Mouse (Mus musculus) embryo, embryonic 11 days (tissue): Measurements from ENCODE around the gene Maip1.

Experiments
- DNase-seq: peaks from one replicate; pipeline ENCODE4 v3.0.0-alpha.2; 2015

Maip1 gene

DNA sequence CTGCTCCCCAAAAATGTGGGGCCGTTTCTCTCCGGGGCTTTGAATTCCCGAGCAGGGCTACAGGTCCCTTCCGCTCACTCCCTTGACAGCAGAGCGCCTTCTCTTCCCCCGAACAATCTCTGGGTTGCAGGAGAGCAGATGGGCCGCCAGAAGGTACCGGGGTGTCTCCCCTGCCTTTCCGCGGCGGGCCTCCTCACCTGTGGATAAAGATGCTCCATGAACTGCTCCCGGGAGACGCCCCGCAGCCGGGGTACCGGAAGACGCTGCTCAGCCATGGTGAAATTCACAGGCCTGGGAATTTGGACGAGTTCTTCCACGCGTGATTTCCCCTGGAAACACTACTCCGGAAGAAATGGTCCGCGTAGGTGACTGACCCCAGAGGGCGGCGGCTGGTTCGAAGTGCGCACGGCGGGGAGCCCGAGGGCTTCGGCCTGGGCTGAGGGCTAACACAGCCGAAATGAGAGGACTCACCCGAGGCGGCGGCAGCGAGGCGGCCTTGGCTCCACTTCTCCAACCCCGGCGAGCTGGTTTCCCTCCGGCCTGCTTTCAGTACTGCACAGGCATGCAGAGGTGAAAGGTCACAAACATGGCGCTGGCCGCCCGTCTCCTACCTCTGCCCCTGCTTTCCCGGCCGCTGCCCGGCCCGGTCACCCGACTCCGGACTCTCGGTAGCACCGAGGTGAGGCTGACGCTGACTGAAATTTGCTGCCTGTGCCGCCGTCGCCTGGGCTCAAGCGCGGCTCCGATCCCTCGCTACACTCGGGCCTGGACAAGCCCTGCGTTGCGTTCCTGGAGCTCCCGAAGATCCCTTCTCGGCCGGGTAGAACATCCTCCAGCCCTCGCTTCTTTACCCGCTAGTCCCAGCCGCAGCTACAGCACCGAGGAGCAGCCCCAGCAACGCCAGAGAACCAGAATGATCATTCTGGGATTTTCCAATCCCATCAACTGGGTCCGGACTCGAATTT, at the start of gene Maip1, which contains the start of gene Tyw5:
Gene Maip1, plus strand, starts transcription at position 142 of the 965 bp plus-strand sequence.
Gene Tyw5, minus strand, starts transcription at position 915 of the 965 bp plus-strand sequence.
- DNase-seq, result peak; percentile 88

DNA sequence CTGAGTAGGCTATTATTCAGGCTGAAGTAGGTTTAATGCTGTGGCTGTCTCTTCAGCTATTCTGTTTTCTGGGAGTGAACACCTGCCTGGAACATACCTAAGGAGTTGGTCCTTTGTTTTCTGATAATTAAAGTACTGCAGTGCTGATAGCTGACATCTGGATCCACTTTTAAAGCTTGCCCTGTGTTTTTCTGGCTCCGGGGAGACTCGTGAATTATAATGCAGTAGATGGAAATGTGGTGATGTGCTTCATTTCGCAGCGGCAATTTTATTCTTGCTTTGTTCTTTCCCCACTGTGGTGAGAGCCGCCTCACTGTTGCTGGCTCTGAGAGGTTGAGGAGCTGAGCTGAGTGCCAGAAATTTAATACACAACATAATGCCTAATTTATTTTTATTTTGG, 47.6 kb upstream of the Maip1 start:
- DNase-seq, result no peak

DNA sequence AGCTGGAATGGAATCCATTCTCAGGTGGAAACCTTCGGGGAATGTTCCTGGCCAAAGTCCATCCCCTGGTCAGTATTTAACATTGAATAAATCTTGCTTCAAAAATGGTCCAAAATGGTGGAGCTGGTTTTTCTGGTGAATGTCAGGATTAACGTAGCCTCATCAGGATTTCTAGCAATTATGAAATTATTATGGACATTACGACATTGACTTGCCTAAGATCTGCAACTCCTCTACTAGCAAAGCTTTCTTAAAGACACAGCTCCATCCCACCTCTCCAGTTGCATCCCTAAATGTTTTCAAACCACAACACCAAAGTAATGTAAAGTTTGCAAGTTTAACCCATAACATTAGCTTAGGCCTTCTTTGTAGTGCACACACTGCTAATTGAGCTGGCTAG, 38.7 kb upstream of the Maip1 start:
- DNase-seq, result no peak

DNA sequence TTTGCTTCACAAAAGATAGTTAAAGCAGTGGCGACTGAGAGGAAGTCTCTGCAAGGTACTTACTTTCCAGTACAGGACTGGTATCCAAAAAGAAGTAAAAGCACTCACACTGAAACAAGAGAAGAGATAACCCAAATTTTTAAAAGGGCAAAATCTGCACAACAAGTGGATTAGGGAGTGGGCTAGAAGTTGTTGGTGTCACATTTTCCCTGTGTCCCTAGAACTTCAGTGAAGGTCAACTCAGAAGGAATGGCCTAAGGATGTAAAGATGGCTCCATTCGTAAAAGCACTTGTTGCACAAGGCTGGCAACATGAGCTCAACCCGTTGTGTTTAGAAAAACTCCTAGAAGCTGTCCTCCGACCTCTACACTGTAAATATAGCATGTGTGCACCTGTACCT, 37.0 kb upstream of the Maip1 start:
- no peak for DNase-seq

DNA sequence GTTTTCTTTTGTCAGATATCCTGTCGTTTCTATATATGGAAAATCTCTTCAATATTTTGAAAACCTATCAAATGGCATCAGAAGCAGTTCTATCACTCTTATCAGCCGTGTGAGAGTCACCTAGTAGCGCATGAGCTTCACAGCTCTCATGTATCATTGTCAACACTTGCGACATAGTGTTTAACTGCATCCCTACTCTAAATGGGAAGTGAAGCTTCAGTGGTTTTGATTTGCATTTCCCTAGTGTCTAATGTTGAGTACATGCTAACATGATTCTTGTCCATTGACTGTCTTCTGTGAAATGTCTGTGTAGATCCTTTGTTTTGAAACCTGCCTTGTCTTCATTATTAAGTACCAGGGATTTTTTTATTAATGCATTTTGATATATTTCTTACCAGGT, 35.7 kb upstream of the Maip1 start:
- no peak for DNase-seq

DNA sequence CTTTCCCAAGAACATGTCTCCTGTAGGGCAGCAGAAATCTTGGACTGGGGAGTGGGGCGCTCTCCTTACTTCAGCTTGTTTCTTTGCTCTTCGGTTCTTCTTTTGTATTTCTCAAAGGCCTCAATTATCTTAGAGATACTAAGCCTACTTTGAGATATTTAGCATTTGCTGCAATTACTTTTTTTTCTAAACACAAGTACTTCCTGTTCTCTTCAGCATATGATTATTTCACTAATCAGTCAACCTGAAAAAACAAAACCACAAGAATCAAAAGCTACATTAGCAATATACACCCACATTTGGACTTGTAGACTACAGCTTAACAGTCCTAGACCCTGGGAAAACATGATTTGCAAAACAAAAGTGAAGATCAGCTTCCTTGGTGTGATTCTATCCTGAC, 30.9 kb upstream of the Maip1 start:
- DNase-seq, result no peak

DNA sequence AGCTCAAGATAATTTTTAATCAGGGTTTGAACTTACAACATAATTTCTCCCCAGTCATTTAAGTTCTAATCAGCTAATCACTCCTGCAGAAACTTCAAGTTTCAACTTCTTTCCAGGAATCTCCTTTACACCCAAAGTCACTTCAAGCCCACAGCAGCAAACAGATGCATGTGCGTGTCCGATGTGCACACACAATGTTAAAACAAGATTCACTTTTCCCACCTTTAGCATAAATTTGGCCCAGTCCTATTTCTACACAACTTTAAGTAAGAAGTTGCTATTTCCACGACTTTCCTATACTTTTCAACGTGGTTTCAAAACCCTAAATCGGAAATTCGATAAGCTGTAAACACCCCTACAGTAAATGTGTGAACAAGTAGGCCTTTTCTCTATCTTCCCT, 29.3 kb upstream of the Maip1 start:
- no peak for DNase-seq

DNA sequence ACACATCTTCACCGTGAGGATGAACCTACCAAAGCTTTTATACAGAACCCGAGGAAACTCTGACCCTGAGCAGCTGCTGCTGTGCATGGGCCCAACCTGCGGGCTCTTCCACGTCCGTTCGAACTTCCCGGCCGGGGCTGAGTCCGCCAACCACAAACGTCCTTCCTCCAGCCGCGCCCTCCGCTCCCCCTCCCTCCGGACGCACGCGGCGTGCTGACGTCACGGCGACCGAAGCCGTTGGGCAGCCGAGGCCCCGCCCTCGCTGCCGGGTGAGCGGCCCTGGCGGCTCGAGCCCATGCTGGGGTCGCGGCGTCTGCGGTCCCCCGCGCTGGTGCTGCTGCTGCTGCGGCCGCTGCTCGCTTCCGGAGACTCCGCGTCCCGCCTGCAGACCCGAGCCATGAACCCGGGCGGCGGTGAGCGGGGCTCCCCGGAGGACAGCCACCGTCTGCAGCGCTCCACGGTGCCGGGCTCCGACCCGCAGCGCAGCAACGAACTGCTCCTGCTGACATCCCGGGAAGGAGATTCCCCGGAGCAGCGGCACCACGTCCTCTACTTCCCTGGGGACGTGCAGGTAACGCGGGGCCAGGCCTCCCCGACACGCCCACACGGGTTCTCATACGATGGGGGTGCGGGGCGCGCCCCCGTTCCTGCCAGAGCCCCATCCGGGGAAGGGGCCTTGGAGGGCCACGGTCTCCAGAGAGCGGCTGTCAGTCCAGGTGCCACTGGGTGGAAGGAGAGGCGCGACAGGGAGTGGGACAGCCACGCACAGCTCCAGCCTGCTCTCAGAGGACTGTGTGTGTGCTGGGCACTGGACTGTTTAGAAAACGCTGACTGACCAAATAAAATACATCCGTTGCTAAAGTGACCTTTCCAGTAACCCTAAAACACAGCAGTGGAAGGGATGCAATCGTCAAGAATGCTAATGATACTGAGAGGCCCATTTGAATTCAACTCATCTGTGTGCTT, 28.5 kb upstream of the Maip1 start, which contains the start of gene 1700066M21Rik:
Gene 1700066M21Rik, plus strand, starts transcription at position 245 of the 966 bp plus-strand sequence.
- peak; percentile 97 for DNase-seq

DNA sequence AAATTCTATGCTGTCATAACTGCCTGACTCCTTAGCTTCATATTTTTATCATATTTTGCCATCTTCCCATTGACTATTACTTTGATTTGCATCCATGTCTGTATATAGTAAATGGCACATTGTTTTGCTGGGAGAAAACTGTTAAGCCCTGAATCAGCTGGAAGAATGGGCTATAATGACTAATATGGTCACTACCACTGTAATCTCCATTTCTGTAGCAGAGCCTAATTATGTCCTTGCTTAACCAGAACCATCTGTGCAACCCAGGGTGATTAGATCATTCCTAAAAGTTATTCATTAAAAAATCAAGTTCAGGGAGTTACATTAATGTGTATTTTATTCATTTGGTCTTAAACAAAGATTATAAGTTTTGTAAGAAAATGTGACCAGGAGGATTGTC, 19.6 kb upstream of the Maip1 start:
- DNase-seq, result no peak

DNA sequence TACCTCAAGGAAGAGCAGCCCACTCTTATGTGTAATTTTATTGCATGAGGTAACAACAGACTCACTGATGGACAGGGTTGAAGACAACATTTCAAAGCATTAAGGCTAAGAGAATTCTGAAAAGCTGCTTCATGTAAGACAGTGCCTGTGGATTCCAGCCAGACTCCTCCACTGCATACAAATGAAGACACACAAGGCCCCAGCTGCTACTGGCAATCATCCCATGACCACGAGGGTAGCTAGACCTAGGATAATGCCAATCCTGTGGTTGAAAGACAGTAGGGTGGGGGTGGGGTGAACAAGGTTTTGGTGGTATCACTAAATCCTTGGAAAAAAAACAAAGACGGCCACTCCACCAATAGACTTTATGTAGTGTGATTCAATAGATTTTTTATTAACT, 18.3 kb upstream of the Maip1 start:
- no peak for DNase-seq

DNA sequence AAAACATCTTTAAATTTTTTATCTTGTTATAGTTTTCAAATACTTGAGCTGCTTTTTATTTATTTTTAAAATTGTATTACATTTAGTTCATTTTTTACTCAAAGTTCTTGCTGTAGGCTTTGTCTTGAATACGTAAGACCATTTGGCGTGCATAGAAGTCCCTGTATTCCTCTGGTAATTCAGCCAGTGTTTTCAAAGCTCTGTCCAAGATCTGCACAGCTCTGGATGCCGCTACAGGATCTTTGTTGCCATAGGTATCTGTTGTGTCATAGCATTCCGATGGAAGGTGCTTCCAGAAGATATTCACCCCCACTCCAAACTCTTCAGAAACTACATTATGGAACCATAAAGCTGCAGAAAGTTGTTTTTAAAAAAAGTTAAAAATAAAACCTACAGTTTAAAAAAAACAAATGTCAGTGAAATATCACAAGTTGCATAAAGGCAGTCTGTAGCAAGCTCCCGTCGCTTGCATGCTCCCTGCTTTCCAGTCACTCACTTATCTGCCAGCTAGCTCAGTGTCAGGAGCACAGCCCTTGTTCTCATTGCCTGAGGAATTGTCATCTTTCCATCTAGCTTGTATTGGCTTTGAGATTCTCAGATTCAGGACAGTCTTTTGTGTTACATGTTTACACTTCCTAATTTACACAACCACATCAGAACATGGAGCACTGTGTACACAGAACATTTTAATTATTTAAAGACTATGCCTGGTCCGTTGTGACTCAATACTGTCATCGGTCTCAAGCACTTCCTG, 17.5 kb upstream of the Maip1 start:
- DNase-seq, result no peak

DNA sequence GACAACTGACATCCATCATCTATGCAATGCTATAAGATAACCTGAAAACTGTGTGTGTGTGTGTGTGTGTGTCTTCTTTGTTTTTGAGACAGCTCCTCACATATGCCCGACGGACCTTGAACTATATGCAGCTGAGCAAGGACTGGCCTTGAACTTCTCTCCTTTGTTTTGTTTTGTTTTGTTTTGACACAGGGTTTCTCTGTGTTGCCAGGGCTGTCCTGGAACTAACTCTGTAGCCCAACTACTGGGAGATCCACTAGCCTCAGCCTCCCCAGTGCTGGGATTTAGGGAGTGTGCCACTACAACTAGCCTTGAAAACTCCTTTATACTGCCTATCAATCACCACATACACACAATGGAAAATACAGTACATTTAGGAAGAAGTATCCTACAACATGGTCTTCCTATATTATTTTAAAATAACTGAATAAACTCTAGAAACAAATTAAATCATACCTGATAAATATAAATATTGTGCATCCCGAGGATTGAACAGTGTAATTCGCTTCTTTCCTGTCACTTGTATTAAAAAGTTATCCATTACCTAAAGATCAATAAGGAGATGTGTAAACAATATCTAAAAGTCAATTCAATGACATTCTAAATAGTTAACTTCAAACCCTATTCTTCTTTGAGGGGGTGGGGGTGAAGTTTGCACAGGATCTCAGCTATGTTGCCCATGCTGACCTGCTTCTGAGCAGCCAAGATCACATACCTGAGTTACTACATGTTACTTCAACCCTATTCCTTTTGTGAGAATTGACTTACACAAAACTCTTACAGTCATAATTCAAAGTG, 14.9 kb upstream of the Maip1 start:
- no peak for DNase-seq

DNA sequence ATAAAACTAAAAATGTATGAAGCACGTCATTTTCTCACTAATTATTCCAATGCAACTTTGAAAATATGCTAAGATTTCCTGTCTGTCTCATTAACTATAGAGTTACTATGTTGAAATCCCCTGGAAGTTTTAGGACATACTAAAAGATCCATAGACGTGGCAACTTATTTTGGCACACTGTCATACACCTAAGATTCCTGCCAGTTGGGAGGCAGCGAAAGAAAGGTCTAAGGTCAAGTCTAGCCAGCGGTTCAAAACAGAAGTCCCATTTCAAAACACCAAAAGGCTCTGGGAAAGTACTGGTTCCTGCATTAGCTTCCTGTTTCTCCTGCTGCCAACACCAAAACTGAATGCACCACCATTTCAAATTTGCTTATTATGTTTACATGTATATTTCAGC, 13.7 kb upstream of the Maip1 start:
- DNase-seq, result no peak

DNA sequence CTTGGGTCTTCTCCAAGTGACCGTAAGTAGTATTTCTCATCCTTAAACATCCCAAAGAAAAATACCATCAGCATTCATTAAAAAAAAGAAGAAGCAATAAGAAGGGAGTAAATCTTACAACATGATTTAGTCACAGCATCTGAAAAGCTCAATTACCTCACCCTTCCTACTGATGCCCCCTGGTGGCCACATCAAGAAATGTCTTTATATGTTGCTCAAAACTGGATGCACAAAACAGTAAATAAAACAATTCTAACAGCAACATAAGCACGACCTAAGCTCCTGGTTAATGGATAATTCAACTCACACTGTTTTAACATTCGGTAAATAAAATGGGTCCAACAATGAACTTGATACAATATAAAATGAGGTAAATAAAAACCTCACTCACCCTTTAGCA, 12.1 kb upstream of the Maip1 start:
- peak; percentile 38 for DNase-seq

DNA sequence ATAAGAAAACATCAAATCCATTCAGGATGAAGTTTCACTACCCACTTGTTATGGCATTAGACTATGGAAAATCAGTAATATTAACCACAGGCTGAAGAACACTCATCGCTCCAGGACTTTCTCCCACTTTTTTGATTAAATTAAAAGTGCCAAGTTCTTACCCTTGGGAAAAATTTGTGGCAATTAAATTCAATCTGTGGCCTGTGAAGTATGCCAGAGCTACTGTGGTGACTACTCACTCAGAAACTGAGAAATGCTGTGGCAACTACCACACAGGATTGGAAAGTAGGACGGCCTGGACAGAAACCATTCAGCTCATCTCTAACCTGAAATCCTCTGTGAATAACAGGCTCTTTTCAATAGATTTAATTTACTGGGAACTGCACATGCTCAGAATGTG, 5.8 kb upstream of the Maip1 start:
- no peak for DNase-seq

DNA sequence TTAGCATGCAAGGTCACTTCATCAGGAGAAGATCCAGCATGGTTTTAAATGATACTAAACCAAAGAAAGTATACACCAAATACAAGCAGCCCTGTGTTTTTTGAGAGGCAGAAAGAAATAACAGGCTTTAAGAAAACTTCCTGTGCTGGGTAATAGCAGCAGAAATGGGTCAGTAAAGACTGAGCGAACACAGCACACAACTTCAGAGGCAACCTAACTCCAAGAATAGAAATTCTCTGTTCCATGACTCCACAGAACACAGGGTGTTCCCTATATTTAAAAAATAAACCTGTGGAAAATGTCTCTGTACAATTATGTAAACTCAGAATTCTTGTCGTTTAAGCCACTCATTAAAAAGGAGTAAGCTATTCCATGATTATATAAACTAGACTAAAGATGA, 5.3 kb upstream of the Maip1 start:
- no peak for DNase-seq

DNA sequence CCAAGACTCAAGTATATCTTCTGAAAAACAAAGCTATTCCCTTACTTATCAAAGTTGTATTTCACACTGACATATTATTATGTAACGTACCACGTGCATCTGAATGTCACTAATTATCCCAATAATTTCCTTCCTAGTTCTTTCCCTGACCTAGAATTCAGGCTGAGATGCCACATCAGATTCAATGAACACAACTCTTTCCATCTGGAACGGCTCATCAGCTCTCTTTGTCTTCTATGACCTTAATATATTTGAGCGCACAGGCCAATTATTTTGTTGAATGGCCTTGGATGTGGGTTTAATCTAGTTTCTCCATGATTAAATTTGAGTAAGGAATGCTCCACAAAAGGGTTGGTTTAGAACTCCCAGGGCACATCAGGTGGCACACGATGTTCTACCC, 4.0 kb upstream of the Maip1 start:
- DNase-seq, result no peak

DNA sequence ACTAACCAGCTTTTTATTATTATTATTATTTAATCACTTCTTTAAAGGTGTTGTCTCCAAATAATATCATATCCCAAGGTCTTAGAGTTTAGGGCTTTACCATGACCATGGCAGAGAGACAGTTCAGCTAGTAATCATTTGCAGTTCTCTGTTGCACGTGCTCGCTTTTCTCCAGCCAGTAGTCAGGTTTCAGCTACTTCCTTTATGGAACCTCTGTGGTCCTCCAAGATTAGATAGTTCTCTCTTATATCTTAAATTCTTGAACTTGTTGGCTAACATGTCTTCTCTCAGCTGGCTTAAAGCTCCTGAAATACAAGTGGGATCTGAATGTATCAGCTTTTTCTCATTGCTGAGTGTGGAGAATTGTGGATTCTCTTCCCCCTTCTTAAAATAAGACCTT, 2.9 kb downstream of the Maip1 start:
- no peak for DNase-seq

DNA sequence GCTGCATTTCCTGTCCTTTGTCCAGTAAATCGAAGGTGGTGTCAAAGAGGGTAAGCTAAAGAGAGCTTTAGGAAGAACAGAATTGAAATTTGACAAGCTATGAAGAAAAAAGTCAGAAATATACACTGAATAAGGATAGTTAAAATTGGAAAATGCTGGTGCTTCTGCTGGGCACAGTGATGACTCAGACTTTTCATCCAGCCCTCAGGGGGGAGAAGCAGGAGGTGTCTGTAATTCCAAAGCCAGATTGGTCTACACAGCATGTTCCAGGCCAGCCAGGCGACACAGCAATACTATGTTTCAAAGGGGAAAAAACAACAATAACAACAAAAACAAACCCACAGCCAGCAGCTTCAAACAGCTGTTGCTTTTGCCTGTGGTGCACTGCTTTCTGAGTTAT, 7.3 kb downstream of the Maip1 start:
- DNase-seq, result no peak

DNA sequence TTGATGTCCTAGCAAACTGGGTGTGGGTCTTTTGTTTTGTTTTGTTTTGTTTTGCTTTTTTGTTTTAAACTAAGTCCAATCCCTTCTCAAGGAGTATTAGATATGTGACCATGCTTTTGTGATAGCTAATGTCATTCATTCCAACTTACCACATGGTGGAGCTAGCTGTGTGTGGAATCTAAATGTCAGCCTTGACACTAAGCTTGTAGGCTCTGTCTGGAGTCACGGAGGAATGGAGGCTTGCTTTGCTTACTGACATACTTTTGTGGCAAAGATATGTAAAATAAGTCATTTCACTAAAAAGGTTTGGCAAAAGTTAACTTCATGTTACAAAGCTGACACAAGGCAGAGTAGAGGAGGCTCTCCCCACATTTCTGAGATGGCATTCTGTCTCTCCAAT, 17.6 kb downstream of the Maip1 start:
- DNase-seq, result peak; percentile 66

DNA sequence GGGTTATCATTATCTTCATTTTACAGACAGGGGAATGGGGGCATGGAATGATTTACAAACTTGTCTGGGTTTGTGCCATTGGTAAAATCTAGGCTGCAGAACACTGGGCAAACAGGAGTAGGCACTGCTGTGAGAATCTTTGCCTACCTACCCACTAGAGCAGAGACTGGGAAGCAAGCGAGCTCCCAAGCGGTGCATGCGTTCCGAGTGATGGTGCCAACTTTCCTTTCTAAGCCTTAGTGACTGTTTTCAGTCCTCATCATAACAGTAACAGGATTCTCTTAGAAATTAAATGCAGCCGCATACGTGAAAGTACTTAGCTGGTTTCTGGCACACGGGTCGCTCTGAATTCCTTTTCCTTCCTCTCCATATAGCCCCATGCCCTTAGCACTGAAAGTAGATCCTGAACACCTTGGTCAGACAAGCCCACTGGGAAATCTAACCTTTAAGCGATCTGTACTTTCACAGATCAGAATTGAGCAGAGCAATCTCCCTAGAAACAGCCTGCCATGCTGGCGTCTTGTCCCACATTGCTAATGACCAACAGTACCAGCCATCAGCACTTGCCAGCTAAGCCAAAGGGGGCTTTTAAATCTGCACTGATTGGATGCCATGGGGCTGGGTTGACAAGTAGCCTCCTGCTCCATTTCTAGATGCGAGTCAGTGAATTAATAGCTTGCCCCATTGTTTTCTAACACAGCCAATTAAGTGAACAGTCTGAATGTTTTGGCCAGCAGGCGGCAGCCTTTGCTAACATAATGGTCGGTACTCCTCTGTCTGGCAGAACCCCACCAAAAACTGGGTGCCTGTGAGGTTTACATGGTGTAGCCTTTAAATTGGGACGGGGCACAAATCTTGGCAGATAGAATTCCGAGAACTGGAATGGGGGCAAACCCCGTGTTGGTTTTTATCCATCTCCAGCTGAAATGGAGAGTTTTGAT, 22.5 kb downstream of the Maip1 start:
- peak; percentile 91 for DNase-seq
